ENCODE assay signal across 29 mouse cellular contexts in genomic region chr1:60670172-60670571, GRCm38 (mm10). TPM values are rescaled to one million over a fixed set of nuclear protein-coding genes. Genes with fewer than 3 reads are reported as not detected.
DNase-seq lines count a peak whose midpoint lies in the region; ATAC-seq and TF ChIP-seq lines count a peak whose summit lies in the region.
"Had no signal": no experiment of that assay in that cellular context is flagged by ENCODE, and none has a peak within 500 bp of the region (broad histone marks: within the 10 kb centered on the region; RNA-seq: fewer than 3 reads in every experiment).

No protein-coding gene starts in this region.

- no peak overlapping the region for H3K4me2 ChIP-seq in heart, postnatal 0 days (ENCODE audit: low read depth, low read length)
- H3K4me2 ChIP-seq in limb, embryonic 11.5 days (ENCODE audit: low read depth, severe bottlenecking): no peak overlapping the region
- H3K4me2 ChIP-seq: embryonic facial prominence, embryonic 13.5 days; forebrain, embryonic 12.5 days; forebrain, embryonic 15.5 days; heart, embryonic 13.5 days; hindbrain, embryonic 13.5 days; intestine, embryonic 15.5 days had no signal

- WGBS in heart, postnatal 0 days: 67% methylated on average over 5 of the region's 5 CpGs
- 93% methylated on average over 5 of the region's 5 CpGs for WGBS in limb, embryonic 11.5 days
- 97% methylated on average over 5 of the region's 5 CpGs for WGBS in limb, embryonic 10.5 days

- H3K9me3 ChIP-seq in heart, postnatal 0 days (replicated peaks; ENCODE audit: control insufficient read depth, low read length): no peaks in the 10 kb centered on the region
- no peaks in the 10 kb centered on the region for H3K9me3 ChIP-seq in limb, embryonic 11.5 days (ENCODE audit: control insufficient read depth, low read length)
- H3K9me3 ChIP-seq in limb, embryonic 10.5 days (replicated peaks): no peaks in the 10 kb centered on the region
- H3K9me3 ChIP-seq: embryonic facial prominence, embryonic 10.5 days; embryonic facial prominence, embryonic 13.5 days; forebrain, embryonic 12.5 days; forebrain, embryonic 15.5 days; G1E; heart, embryonic 10.5 days; heart, embryonic 13.5 days; hindbrain, embryonic 10.5 days; hindbrain, embryonic 13.5 days; intestine, embryonic 15.5 days had no signal

- H3K4me1 ChIP-seq in heart, postnatal 0 days (ENCODE audit: control insufficient read depth, insufficient read depth): no peaks in the 10 kb centered on the region; the same call in 1 of the 2 replicates
- 0 out of 2 replicates have a peak, but pooled peaks cover 3% of the 10 kb centered on the region for H3K4me1 ChIP-seq in limb, embryonic 11.5 days (ENCODE audit: control insufficient read depth, insufficient read depth, low read length)
- peaks cover 6% of the 10 kb centered on the region; the same call in 1 of the 2 replicates for H3K4me1 ChIP-seq in limb, embryonic 10.5 days
- H3K4me1 ChIP-seq: intestine, embryonic 15.5 days had no signal

- no peak overlapping the region for H3K9ac ChIP-seq in heart, postnatal 0 days (replicated peaks; ENCODE audit: low read depth, low read length)
- H3K9ac ChIP-seq in limb, embryonic 11.5 days (ENCODE audit: low read length): no peak overlapping the region
- H3K9ac ChIP-seq: embryonic facial prominence, embryonic 13.5 days; forebrain, embryonic 12.5 days; forebrain, embryonic 15.5 days; heart, embryonic 13.5 days; hindbrain, embryonic 13.5 days; intestine, embryonic 15.5 days had no signal

- TF ChIP-seq EP300 in heart, postnatal 0 days (IDR thresholded peaks at IDR 0.05; ENCODE audit: low read depth): no peak

- H3K27ac ChIP-seq in gastrocnemius, adult 2 months: peak overlapping the region; percentile 25
- peak overlapping the region; percentile 41; the same call in 1 of the 2 replicates for H3K27ac ChIP-seq in heart, postnatal 0 days (ENCODE audit: low read depth)
- no peak overlapping the region for H3K27ac ChIP-seq in limb, embryonic 11.5 days (replicated peaks; ENCODE audit: low read depth, low read length)
- no peak overlapping the region for H3K27ac ChIP-seq in limb, embryonic 10.5 days
- H3K27ac ChIP-seq: embryonic facial prominence, embryonic 10.5 days; embryonic facial prominence, embryonic 13.5 days; forebrain, embryonic 12.5 days; forebrain, embryonic 15.5 days; heart, embryonic 10.5 days; heart, embryonic 13.5 days; hindbrain, embryonic 10.5 days; hindbrain, embryonic 13.5 days; intestine, embryonic 15.5 days had no signal

- H3K27me3 ChIP-seq in heart, postnatal 0 days (ENCODE audit: control insufficient read depth, insufficient read depth, low read length): no peaks in the 10 kb centered on the region
- H3K27me3 ChIP-seq in limb, embryonic 11.5 days (ENCODE audit: control insufficient read depth, insufficient read depth, low read length): no peaks in the 10 kb centered on the region
- no peaks in the 10 kb centered on the region for H3K27me3 ChIP-seq in limb, embryonic 10.5 days (ENCODE audit: low read depth, poor library complexity, severe bottlenecking)
- H3K27me3 ChIP-seq: embryonic facial prominence, embryonic 13.5 days; forebrain, embryonic 12.5 days; forebrain, embryonic 15.5 days; heart, embryonic 13.5 days; hindbrain, embryonic 13.5 days; intestine, embryonic 15.5 days had no signal

- H3K36me3 ChIP-seq in heart, postnatal 0 days (replicated peaks; ENCODE audit: control insufficient read depth, insufficient read depth, low read length): no peaks in the 10 kb centered on the region
- H3K36me3 ChIP-seq in limb, embryonic 11.5 days (ENCODE audit: control insufficient read depth, insufficient read depth, low read length): no peaks in the 10 kb centered on the region
- H3K36me3 ChIP-seq in limb, embryonic 10.5 days: no peaks in the 10 kb centered on the region
- H3K36me3 ChIP-seq: embryonic facial prominence, embryonic 10.5 days; embryonic facial prominence, embryonic 13.5 days; forebrain, embryonic 12.5 days; forebrain, embryonic 15.5 days; G1E; heart, embryonic 10.5 days; heart, embryonic 13.5 days; hindbrain, embryonic 10.5 days; hindbrain, embryonic 13.5 days; intestine, embryonic 15.5 days had no signal

- no peak for ATAC-seq in heart, postnatal 0 days (ENCODE audit: insufficient read depth, low read depth)
- ATAC-seq in limb, embryonic 11.5 days (ENCODE audit: insufficient number of reproducible peaks, low FRiP score, low TSS enrichment, low read depth): no peak
- ATAC-seq: forebrain, embryonic 15.5 days; hindbrain, embryonic 16.5 days had no signal

- intact Hi-C loops in gastrocnemius, adult 2 months (cut with DNase I): no loop called here
- intact Hi-C loops in heart, postnatal 14 days (cut with DNase I): no loop called here

- no peak for TF ChIP-seq CTCF in gastrocnemius, adult 2 months (IDR thresholded peaks at IDR 0.05)
- no peak for TF ChIP-seq CTCF in heart, postnatal 0 days (IDR thresholded peaks at IDR 0.05; ENCODE audit: low read depth)

- no peak overlapping the region for H3K4me3 ChIP-seq in gastrocnemius, adult 2 months
- H3K4me3 ChIP-seq in heart, postnatal 0 days (ENCODE audit: low read depth, low read length): no peak overlapping the region
- H3K4me3 ChIP-seq in limb, embryonic 11.5 days (ENCODE audit: low read depth, low read length): no peak overlapping the region
- no peak overlapping the region for H3K4me3 ChIP-seq in limb, embryonic 10.5 days
- H3K4me3 ChIP-seq: embryonic facial prominence, embryonic 10.5 days; embryonic facial prominence, embryonic 13.5 days; erythroblast, embryonic 14.5 days; forebrain, embryonic 12.5 days; forebrain, embryonic 15.5 days; heart, embryonic 10.5 days; heart, embryonic 13.5 days; hindbrain, embryonic 10.5 days; hindbrain, embryonic 13.5 days; intestine, embryonic 15.5 days had no signal

- DNase-seq in gastrocnemius, adult 2 months: no peak
- no peak for DNase-seq in gastrocnemius, adult 8-10 months (ENCODE audit: low spot score in 2 of 2)
- DNase-seq in heart, postnatal 0 days (ENCODE audit: low spot score): no peak
- DNase-seq in heart, postnatal 14 days: no peak
- DNase-seq in limb, embryonic 11.5 days (ENCODE audit: low spot score): peak; percentile 4
- no peak for DNase-seq in limb, embryonic 10.5 days (ENCODE audit: low spot score)
- DNase-seq in naive thymus-derived CD4-positive, alpha-beta T cell, adult 2 months (ENCODE audit: low read depth): peak; percentile 21
- no peak for DNase-seq in thymus, adult 18-20 months
- DNase-seq: adrenal gland, adult 8-10 months; adrenal gland, postnatal 25 days; cerebellum, adult 11-12 months; cerebellum, adult 8-10 months; cerebellum, postnatal 14 days; embryo, embryonic 11 days; gastrocnemius, postnatal 14 days; heart, postnatal 10 days; kidney, adult 11 months had no signal

RNA-seq across cellular contexts. Expression of gene Cd28, which starts 46.4 kb away (rescaled TPM):
- total RNA-seq in gastrocnemius, adult 2 months (2021): 1 to 10 TPM; 2.8 to 4.8 TPM
- 1 to 10 TPM; 2.4 to 4.7 (median 4.1) TPM for total RNA-seq in gastrocnemius, adult 8-10 months (2022)
- total RNA-seq in heart, postnatal 0 days (2014; rRNA removed; ENCODE audit: low replicate concordance): 0.11 and 0.89 TPM in 2 replicates
- 0.45 and 0.48 TPM in 2 replicates for polyA plus RNA-seq in heart, postnatal 0 days (2015; fragmentation: Nextera tagmentation; extraction: Ambion mirVana)
- total RNA-seq in heart, postnatal 14 days (2021): 1 to 10 TPM; 6.7 to 7.6 TPM
- polyA plus RNA-seq in limb, embryonic 11.5 days (2014; fragmentation: Nextera tagmentation; extraction: Ambion mirVana): 0.09 and 0.15 TPM in 2 replicates
- polyA plus RNA-seq in limb, embryonic 10.5 days (2016; fragmentation: Nextera tagmentation; extraction: Ambion mirVana): 0.08 and 0.09 TPM in 2 replicates
- polyA plus RNA-seq: G1E had no signal

Comparison
In these comparisons a context has a peak if more than half of its experiments do, and no peak if none do; other contexts are left out.
1. DNase-seq: peak in limb, embryonic 11.5 days (single experiment) and naive thymus-derived CD4-positive, alpha-beta T cell, adult 2 months (single experiment); none in gastrocnemius, adult 2 months (single experiment), gastrocnemius, adult 8-10 months (0 of 2), heart, postnatal 0 days (single experiment), heart, postnatal 14 days (0 of 2), limb, embryonic 10.5 days (single experiment) and thymus, adult 18-20 months (0 of 2).
2. H3K27ac ChIP-seq: peak in gastrocnemius, adult 2 months (single experiment) and heart, postnatal 0 days (single experiment); none in limb, embryonic 11.5 days (single experiment) and limb, embryonic 10.5 days (single experiment).